In genomic region chr4:58943420-58944205, GRCm38 (mm10) we compare ENCODE assay signal across 9 mouse cellular contexts. TPM values are rescaled to one million over a fixed set of nuclear protein-coding genes. Genes with fewer than 3 reads are reported as not detected.
DNase-seq lines count a peak whose midpoint lies in the region; ATAC-seq and TF ChIP-seq lines count a peak whose summit lies in the region.
"Had no signal": no experiment of that assay in that cellular context is flagged by ENCODE, and none has a peak within 500 bp of the region (broad histone marks: within the 10 kb centered on the region; RNA-seq: fewer than 3 reads in every experiment).

TSS of gene Zkscan16 (plus strand) at chr4:58943628.

- H3K79me3 ChIP-seq in C2C12 (ENCODE audit: low read depth): no peaks in the 10 kb centered on the region

- peak; percentile 26 for DNase-seq in c-Kit-positive CD71-negative TER-119-negative erythroid progenitor cells, embryonic 14.5 days (ENCODE audit: low read depth)
- DNase-seq in kidney, postnatal 14 days: peak; percentile 84
- DNase-seq in liver, embryonic 11.5 days (ENCODE audit: low spot score): peak; percentile 82
- peak; percentile 65 for DNase-seq in naive thymus-derived CD4-positive, alpha-beta T cell, adult 2 months (ENCODE audit: low read depth)
- DNase-seq in spleen, postnatal 4 days (ENCODE audit: low spot score in 2 of 2): peak; percentile 51 to 83

- peak within 1 kb of the TSS; percentile 74 for H3K4me2 ChIP-seq in forebrain, embryonic 12.5 days
- peak within 1 kb of the TSS; percentile 96 for H3K4me2 ChIP-seq in heart, embryonic 16.5 days (ENCODE audit: low read depth, low read length)
- H3K4me2 ChIP-seq in liver, embryonic 11.5 days: peak within 1 kb of the TSS; percentile 95

- no peaks in the 10 kb centered on the region for H3K36me3 ChIP-seq in C2C12 (ENCODE audit: control insufficient read depth, insufficient read depth)
- no peaks in the 10 kb centered on the region for H3K36me3 ChIP-seq in forebrain, embryonic 12.5 days (replicated peaks)
- no peaks in the 10 kb centered on the region for H3K36me3 ChIP-seq in heart, embryonic 16.5 days (ENCODE audit: control insufficient read depth, insufficient read depth)
- no peaks in the 10 kb centered on the region for H3K36me3 ChIP-seq in liver, embryonic 11.5 days (ENCODE audit: control insufficient read depth, insufficient read depth, low read length)

- peak within 1 kb of the TSS; percentile 59 for H3ac ChIP-seq in C2C12 (ENCODE audit: control insufficient read depth, insufficient read length, low read depth)

- no peak within 1 kb of the TSS for H3K4me3 ChIP-seq in C2C12 (ENCODE audit: insufficient read depth, poor library complexity, severe bottlenecking)
- peak within 1 kb of the TSS; percentile 64 for H3K4me3 ChIP-seq in forebrain, embryonic 12.5 days (replicated peaks)
- H3K4me3 ChIP-seq in heart, embryonic 16.5 days (ENCODE audit: low read length): peak within 1 kb of the TSS; percentile 72
- H3K4me3 ChIP-seq in liver, embryonic 11.5 days (ENCODE audit: low read depth, low read length): peak within 1 kb of the TSS; percentile 70

- peaks cover 26% of the 10 kb centered on the region for H3K27me3 ChIP-seq in C2C12 (ENCODE audit: control insufficient read depth, insufficient read depth, insufficient read length)
- peaks cover 7% of the 10 kb centered on the region; the same call in 1 of the 2 replicates for H3K27me3 ChIP-seq in forebrain, embryonic 12.5 days
- H3K27me3 ChIP-seq in heart, embryonic 16.5 days (ENCODE audit: control insufficient read depth, insufficient read depth, low read length): peaks cover 17% of the 10 kb centered on the region
- peaks cover 13% of the 10 kb centered on the region for H3K27me3 ChIP-seq in liver, embryonic 11.5 days (replicated peaks; ENCODE audit: control insufficient read depth, insufficient read depth, low read length)
- H3K27me3 ChIP-seq: CH12.LX had no signal

- TF ChIP-seq CTCF in C2C12 (IDR thresholded peaks at IDR 0.05; ENCODE audit: control insufficient read depth, insufficient read depth, insufficient read length): no peak

- 1% methylated on average over 50 of the region's 50 CpGs for WGBS in forebrain, embryonic 12.5 days
- WGBS in heart, embryonic 16.5 days: 1% methylated on average over 50 of the region's 50 CpGs
- 2% methylated on average over 50 of the region's 50 CpGs for WGBS in liver, embryonic 11.5 days

- ATAC-seq in forebrain, embryonic 12.5 days (ENCODE audit: low FRiP score): peak; percentile 90
- ATAC-seq in heart, embryonic 16.5 days (replicated peaks; ENCODE audit: extremely low read depth, insufficient read depth, low FRiP score): peak; percentile 45; the same call in 1 of the 2 replicates
- ATAC-seq in liver, embryonic 11.5 days (replicated peaks; ENCODE audit: low FRiP score): peak; percentile 61

- H3K9me3 ChIP-seq in forebrain, embryonic 12.5 days: no peaks in the 10 kb centered on the region
- H3K9me3 ChIP-seq in heart, embryonic 16.5 days (replicated peaks; ENCODE audit: control insufficient read depth, low read length): no peaks in the 10 kb centered on the region
- H3K9me3 ChIP-seq in liver, embryonic 11.5 days (ENCODE audit: control insufficient read depth, low read length): no peaks in the 10 kb centered on the region

- no peak within 1 kb of the TSS for H3K27ac ChIP-seq in forebrain, embryonic 12.5 days
- H3K27ac ChIP-seq in heart, embryonic 16.5 days (ENCODE audit: low read length): no peak within 1 kb of the TSS
- H3K27ac ChIP-seq in liver, embryonic 11.5 days (ENCODE audit: low read depth, low read length): no peak within 1 kb of the TSS

- H3K79me2 ChIP-seq in C2C12 (ENCODE audit: control insufficient read depth, insufficient read depth): no peaks in the 10 kb centered on the region

- H3K9ac ChIP-seq in forebrain, embryonic 12.5 days: peak within 1 kb of the TSS; percentile 68
- peak within 1 kb of the TSS; percentile 61 for H3K9ac ChIP-seq in heart, embryonic 16.5 days (ENCODE audit: low read length)
- H3K9ac ChIP-seq in liver, embryonic 11.5 days (ENCODE audit: low read depth, low read length): peak within 1 kb of the TSS; percentile 28

- peaks cover 11% of the 10 kb centered on the region for H3K4me1 ChIP-seq in forebrain, embryonic 12.5 days
- H3K4me1 ChIP-seq in heart, embryonic 16.5 days (ENCODE audit: control insufficient read depth, insufficient read depth, low read length): peaks cover 8% of the 10 kb centered on the region
- H3K4me1 ChIP-seq in liver, embryonic 11.5 days (replicated peaks; ENCODE audit: control insufficient read depth, insufficient read depth, low read length): no peaks in the 10 kb centered on the region

TF ChIP-seq in C2C12, 6 proteins besides CTCF, POLR2A, EP300 and RAD21:
- TF ChIP-seq MYOG (IDR thresholded peaks at IDR 0.05; ENCODE audit: control insufficient read depth, extremely low read depth, insufficient read length): no peak
- no peak for TF ChIP-seq MYOD1 (IDR thresholded peaks at IDR 0.05; ENCODE audit: control insufficient read depth, insufficient read length, low read depth)
- no peak for TF ChIP-seq FOSL1 (IDR thresholded peaks at IDR 0.05; ENCODE audit: insufficient read depth, low read length, poor library complexity, severe bottlenecking)
- TF ChIP-seq USF1 (IDR thresholded peaks at IDR 0.05; ENCODE audit: low read depth): no peak
- TF ChIP-seq MAX (IDR thresholded peaks at IDR 0.05): no peak
- TF ChIP-seq CEBPB (IDR thresholded peaks at IDR 0.05; ENCODE audit: low read depth): no peak

RNA-seq across cellular contexts. Expression of gene Zkscan16, which starts in this region (rescaled TPM):
- polyA plus RNA-seq in C2C12 (2012; fragmentation: generic; extraction: Trizol): 0.01 TPM
- polyA plus RNA-seq in forebrain, embryonic 12.5 days (2016; fragmentation: Nextera tagmentation; extraction: Ambion mirVana): 1.2 and 1.3 TPM in 2 replicates
- polyA plus RNA-seq in heart, embryonic 16.5 days (2015; fragmentation: Nextera tagmentation; extraction: Ambion mirVana): 0.06 TPM in 1 of 2 replicates, not detected in the other
- polyA plus RNA-seq in liver, embryonic 11.5 days (2014; fragmentation: Nextera tagmentation; extraction: Ambion mirVana): 0.21 and 0.29 TPM in 2 replicates

Comparison
In these comparisons a context has a peak if more than half of its experiments do, and no peak if none do; other contexts are left out.
1. Peak in ATAC-seq, H3K4me3 ChIP-seq, H3K9ac ChIP-seq and H3K4me2 ChIP-seq in heart, embryonic 16.5 days; RNA of the gene not detected or under 1 TPM.
2. Peak in DNase-seq, ATAC-seq, H3K4me3 ChIP-seq, H3K9ac ChIP-seq and H3K4me2 ChIP-seq in liver, embryonic 11.5 days; RNA of the gene not detected or under 1 TPM.
3. DNase-seq: peak in every context shown above with its lines; median percentile 84 in kidney, postnatal 14 days; 82 in liver, embryonic 11.5 days; 67 in spleen, postnatal 4 days; 65 in naive thymus-derived CD4-positive, alpha-beta T cell, adult 2 months; 26 in c-Kit-positive CD71-negative TER-119-negative erythroid progenitor cells, embryonic 14.5 days.